Mouse (Mus musculus): Measurements from ENCODE around the gene Pan2.

Gene Pan2

DNA sequence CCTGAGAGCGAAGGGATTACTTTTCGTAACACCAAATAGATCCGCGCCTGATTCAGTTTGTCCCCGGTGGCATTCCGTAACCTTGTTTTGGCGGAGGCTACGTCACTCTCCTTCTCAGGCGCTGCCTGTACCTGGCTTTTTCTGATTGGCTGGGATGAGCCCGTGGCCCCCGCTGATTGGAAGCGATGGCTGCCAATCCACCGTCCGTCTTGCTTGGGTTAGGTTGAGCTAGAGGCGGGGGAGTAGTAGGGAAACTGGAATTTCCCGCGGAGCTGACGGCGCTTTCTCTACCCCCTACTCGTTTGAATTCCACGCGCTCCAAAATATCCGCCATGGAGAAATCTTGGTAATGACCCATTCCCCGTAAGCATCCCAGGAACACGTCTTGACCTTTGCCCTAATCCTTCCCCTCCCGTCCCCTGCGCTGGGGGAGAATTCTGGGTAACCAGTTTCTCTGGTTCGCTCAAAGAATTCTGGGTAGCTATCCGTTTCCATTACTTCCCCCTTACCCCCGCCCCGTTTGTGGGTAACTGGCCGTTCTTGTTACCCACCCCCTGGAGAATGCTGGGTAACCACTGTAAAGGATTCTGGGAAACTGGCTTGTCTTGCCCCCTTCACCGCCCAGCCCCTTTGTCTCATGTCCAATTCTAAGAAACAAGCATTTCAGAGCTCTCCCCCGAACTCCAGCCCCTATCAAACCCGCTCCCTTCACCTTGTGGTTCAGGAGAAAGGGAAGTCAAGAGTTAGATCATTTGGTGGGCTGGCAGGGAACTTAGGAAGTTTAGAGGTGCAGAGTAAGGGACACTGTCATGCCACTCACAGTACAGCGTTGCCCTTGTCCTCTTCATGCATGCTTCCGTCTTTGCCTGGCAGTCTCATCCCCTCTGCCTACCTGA lies at the start of gene Pan2:
Pan2 (plus strand) TSS at position 210 of the 896 bp plus-strand sequence.
- TF ChIP-seq GATA4 (IDR thresholded peaks at IDR 0.05; ENCODE audit: insufficient replicate concordance, low read length): no peak; the same call in 1 of the 2 replicates

DNA sequence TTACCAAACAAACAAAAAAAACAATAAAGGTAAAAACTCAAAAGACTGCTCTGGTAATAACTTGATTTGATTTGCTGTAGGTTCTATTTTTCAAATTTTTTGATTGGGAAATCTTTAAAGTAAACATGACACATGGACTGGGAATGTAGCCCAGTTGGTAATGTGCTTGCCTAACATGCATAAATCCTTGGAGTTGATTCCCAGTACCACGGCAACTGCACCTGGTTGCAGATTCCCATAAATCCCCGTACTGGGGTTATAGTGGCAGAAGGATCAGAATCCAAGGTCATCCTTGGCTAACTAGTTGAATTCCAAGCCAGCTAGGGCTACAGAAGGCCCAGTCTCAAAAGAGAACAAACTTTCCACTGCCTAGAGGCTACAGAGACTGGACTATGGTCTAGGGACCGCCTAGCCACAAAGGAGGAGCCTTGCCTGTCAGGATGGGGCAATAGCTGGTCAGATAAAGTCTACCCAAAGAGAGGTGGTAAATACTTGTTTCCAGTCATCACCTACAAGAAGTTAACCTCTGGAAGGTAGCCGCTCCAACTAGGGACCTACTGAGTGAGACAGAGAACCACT lies 49.4 kb upstream of the Pan2 start, which contains the start of gene Apon:
Apon (plus strand) TSS at position 420 of the 579 bp plus-strand sequence.
- no peak; the same call in 1 of the 2 replicates for TF ChIP-seq GATA4 (IDR thresholded peaks at IDR 0.05; ENCODE audit: insufficient replicate concordance, low read length)

DNA sequence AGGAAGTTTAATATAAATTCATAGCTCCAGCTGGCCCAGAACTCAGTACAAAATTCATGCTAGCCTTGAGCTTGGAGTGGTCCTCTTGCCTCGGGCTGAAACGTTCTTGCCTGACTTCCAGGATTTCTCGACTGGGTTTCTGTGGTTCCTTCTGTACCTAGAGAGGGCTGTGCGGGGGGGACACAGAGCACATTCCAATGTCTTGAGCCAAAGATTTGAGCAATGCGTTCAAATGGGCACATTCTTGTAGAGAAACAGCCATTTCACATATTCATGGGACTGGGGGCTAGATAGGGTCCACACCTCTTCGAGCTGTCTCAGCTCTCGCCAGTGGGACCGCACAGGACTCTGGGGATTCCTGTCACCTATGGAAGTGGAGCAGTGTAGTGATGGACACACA lies 47.2 kb upstream of the Pan2 start:
- no peak for TF ChIP-seq GATA4 (IDR thresholded peaks at IDR 0.05; ENCODE audit: insufficient replicate concordance, low read length)

DNA sequence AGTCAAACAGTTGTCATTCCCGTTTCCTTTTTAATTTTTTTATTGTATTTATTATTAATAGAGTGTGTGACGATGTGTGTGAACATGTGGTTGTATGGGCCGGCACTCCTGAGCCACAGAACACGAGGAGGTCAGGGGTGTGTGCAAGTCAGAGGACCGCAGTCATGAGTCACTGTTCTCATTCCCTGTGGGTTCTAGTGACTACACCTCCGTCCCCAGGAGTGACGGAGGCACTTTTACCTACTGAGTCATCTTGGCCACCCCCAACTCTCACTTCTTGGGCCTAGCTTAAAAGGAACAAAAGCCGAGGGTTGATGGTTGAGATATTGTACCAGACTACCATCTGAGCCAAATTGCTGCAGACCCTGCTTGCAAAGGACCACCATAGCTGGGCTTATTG lies 46.8 kb upstream of the Pan2 start:
- TF ChIP-seq GATA4 (IDR thresholded peaks at IDR 0.05; ENCODE audit: insufficient replicate concordance, low read length): no peak

DNA sequence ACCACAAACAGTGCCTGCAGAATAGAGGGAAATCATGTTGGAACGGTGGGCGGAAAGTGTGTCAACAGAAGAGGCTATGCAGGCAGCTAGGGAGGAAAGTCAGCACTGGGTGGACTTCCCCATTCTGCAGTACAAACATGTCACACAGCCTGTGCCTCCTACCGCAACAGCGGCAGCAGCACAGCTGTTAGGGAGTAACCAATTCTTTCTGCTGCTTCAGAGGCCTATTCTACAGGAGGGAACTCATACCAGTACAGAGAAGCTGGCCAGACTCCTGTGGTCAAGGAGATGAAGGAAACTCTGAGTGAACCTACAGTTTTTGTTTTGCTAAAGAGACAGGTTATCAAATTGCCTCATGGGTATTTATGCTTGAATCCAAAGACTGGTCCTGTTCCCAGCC lies 44.2 kb upstream of the Pan2 start:
- TF ChIP-seq GATA4 (IDR thresholded peaks at IDR 0.05; ENCODE audit: insufficient replicate concordance, low read length): no peak

DNA sequence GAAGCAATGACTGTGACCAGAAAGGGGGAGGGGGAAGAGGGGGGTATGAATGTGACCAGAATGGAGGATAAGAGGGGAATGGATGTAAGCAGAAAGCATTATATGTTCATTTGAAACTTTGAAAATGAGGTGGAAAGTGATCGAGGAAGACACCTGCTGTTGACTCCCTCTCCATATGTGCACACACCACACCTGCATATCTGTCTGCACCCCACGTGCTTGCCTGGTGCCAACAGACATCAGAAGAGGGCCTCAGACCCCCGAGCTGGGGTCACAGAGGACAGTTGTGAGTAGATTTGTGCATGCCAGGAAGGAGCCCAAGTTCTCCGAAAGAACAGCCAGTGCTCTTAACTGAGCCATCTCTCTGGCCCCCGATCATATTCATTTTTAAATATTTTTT lies 43.2 kb upstream of the Pan2 start:
- TF ChIP-seq GATA4 (IDR thresholded peaks at IDR 0.05; ENCODE audit: insufficient replicate concordance, low read length): no peak

DNA sequence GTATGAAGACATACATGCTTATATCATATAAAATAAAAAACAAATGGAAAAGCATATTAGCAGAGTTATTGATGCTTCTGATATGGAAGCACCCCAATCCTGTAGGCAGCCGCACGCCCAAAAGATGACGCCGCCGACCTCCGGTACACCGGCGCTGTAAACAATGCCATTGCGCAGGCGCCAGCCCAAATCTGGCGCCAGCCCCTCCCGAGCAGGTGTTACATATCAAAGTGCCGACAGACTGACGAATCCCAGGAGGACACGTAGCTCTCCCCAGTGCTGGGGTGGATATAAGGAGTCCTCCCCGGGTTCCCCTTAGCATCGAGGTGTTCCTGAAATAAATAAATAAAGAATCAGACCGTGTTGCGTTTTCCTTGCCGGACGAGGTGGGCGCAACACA lies 40.8 kb upstream of the Pan2 start:
- no peak for TF ChIP-seq GATA4 (IDR thresholded peaks at IDR 0.05; ENCODE audit: insufficient replicate concordance, low read length)

DNA sequence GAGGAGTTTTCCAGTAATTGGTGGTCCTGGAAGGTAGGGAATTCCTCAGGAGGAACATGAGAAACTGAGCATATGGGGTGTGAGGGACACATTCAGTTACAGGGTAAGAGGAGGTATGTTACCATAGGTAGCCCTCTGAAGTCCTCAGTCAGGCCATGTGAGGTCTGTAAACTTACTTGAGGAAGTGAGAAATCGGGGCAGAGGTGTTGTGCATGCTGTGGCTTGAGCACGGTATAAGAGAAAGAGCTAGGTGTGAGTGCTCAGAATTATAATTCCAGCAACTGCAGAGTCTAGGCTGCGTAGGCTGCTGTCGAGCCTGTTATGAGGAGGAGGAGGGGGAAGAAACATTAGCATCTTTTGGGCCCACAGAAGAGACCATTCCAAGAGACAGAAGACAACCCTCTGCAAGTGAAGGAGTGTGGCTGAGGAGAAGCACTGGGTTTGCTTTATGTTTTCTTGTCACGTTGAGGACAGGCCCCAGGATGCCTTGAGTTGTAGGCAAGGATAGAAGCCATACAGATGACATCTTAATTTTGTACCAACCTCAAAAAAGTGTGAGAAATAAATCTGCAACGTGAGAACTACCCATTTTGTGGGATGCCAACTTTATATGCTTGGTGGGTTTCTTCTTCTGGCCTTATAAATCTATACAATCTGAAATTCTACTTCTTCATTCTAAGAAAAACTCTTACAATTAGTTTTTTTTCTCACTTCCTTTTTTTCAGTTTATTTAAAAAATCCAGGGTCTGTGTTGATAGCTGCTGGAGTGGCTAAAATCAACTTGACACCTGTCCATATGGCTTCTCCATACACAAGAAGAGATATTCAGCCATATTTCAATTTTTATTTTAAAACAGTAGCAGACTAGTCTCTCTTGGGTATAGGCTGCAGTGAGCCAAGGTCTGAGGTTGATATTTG lies 39.5 kb upstream of the Pan2 start:
- no peak for TF ChIP-seq GATA4 (IDR thresholded peaks at IDR 0.05; ENCODE audit: insufficient replicate concordance, low read length)

DNA sequence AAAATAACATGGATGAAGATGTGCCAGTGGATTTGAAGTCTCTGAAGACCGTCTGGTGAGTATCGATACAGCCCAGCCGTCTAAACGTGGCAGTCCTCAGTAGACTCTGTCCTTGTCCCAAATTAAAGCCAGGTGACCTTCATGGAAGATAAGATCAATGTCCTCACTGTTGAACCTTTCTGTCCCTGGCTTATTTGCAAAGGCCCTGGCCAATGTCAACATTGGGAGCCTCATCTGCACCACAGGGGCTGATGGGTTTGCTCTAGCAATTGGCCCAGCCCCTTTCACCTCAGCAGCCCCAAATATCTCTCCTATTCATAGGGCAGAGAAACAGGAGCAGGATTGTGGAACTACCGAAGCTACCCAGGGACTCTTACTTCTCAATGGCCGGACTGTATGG lies 34.8 kb upstream of the Pan2 start, which contains the start of gene Apof:
Apof (plus strand) TSS at position 301 of the 400 bp plus-strand sequence.
- peak; percentile 77; the same call in 1 of the 2 replicates for TF ChIP-seq GATA4 (IDR thresholded peaks at IDR 0.05; ENCODE audit: insufficient replicate concordance, low read length)

DNA sequence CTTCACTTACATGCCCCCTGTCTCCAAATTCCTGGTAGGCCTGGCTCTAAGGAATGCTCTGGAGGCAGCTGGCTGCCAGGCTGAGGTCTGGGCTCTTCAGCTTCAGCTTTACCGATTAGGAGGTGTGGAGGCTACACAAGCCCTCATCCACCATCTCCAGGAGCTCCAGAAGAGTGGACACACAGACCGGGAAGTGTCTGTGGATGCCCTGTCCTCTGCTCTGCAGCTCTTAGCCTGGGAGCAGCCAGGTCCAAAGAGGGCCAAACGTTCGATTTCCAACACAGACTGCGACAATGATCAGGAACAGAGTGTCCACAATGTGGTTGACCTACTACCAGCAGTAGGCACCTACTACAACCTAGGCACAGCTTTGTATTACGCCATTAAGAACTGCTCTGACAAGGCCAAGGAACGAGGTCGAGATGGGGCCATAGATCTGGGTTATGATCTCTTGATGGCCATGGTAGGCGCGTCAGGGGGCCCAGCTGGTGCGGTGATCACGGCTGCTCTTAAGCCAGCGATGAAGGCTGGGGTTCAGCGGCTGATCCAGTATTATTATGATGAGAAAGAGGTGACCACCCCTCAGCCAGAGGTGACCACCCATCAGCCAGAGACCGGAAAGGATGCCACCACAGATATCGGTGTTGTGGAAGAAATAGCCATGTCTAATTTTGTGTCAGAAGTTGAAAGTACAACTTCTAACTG lies 33.8 kb upstream of the Pan2 start:
- no peak for TF ChIP-seq GATA4 (IDR thresholded peaks at IDR 0.05; ENCODE audit: insufficient replicate concordance, low read length)

DNA sequence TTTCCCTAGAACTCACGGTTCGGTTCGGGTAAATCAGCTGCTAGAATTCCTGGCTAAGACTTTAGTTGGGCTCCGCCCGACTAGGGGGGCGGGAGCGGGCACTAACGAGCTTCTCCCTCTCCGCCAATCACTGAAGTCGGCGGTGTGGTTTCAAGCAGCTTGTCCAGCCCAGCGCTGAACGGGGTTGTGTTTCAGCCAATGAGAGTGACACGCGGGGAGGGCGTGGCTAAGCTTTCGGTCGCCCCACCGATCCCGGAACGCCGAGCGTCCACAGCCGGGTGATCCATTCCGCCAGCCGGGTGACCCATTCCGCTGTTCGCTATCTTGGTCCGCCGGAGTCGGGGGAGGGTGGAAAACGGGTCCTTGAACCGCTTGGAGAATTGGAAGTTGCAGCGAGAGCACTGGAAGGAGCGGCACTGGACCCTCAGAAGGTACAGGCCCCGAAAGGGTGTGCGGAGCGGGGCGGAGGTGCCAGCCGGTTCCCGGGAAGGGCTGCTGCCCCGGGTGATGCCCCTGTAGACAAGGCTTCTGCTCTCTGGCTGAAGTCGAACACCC lies 32.8 kb upstream of the Pan2 start, which contains the start of gene Stat2:
Stat2 (plus strand) TSS at position 273 of the 555 bp plus-strand sequence.
- peak; percentile 56; the same call in 1 of the 2 replicates for TF ChIP-seq GATA4 (IDR thresholded peaks at IDR 0.05; ENCODE audit: insufficient replicate concordance, low read length)

DNA sequence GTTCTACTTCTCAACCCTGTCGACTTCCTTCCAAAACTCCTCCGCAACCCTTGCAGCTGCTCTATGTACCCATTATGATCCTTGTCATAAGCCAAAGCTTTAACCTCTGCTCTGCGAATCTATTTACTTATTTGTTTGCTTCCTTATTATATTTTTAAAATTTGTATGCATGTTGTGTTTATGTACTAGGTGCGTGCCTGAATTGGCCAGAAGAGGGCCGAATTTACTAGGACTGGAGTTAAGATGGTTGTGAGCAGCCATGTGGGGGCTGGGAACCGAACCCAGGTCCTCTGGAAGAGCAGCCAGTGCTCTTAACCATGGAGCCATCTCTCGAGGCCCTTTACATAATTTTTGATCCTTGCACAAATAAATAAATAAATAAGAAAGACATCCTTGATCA lies 32.3 kb upstream of the Pan2 start:
- no peak for TF ChIP-seq GATA4 (IDR thresholded peaks at IDR 0.05; ENCODE audit: insufficient replicate concordance, low read length)

DNA sequence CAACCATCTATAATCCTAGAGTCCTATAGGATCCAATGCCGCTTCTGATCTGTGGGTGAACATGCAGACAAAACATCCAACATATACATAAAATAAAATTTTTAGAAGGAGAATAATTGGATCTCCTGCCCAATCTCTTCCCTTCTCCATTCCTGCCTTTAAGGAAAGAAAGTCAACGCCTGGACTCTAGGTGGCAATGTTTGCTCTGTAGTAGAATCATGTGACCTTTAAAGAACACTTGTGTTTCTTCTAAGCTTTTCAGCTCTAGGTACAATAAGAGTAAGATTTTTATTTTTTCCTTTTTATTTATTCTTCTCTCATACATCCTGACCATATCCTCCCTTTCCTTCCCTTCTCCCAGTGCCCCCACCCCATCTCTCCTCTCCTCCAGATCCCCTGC lies 31.3 kb upstream of the Pan2 start:
- no peak for TF ChIP-seq GATA4 (IDR thresholded peaks at IDR 0.05; ENCODE audit: insufficient replicate concordance, low read length)

DNA sequence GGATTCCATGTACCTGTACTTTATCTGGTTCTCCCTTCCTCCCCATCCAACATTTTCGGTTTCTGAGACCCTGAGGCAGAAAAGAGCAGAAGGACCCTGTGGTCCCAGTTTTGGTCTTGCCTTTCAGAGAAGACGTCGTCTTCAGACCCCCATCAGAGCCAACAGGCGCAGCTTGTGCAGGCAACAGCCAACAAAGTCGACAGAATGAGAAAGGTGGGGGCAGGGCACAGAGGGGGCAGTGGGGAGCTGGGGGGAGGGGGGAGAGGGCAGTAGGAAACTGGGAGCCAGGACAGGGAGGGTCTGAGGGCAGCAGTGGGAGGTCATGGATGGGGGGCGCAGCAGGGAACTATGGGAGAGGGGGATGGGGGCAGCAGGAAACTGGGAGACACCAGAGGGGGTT lies 25.0 kb upstream of the Pan2 start:
- no peak for TF ChIP-seq GATA4 (IDR thresholded peaks at IDR 0.05; ENCODE audit: insufficient replicate concordance, low read length)

All from liver, adult (tissue).